Mouse (Mus musculus): ENCODE data around the gene Otud3. TPM values are rescaled to one million over a fixed set of nuclear protein-coding genes. Genes with fewer than 3 reads are reported as not detected.

Otud3 gene
- total RNA-seq, 2 experiments from 2014 or later: 12.5 to 12.8 TPM

- intact Hi-C loops (cut with DNase I): loop anchor here (10.0 kb wide), 1 partner anchor 152 kb away; no protein-coding TSS in a partner anchor
- DNase-seq: peak; percentile 75
Measured at GRCm38 (mm10) chr4:138856491-138856890, 57.3 kb downstream of the Otud3 start.

DNA sequence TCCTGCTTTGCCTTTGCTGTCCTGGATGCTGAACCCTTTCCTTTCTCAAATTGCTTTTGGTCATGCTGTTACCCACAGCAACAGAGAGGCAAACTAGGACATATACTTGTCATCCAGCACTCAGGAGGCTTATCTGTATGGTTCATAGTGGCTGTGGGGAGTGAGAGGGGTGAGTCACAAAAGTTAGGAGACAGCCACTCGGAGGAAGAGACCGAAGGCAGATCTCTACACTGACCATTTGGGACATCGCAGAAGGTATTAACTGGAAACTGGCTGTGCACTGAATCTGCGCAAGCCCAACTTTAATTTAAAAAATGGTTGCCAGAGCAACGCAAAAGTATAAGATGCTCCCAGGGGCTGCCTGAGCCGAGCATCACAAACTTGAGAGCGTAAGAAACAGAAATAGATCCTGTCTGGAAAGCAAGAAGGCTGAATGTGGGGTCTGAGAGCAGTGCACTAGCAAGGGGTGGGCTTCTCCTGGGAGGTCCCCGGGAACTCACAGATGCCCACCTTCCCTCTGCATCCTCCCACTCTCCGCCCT, 58.6 kb downstream of the Otud3 start:
- intact Hi-C loops (cut with DNase I): loop anchor here (10.0 kb wide), 1 partner anchor 150 kb away; no protein-coding TSS in a partner anchor
- no peak for DNase-seq

GRCm38 (mm10) chr4:138852961-138853360, 60.8 kb downstream of the Otud3 start:
- no peak for DNase-seq
- intact Hi-C loops (cut with DNase I): loop anchor here (10.0 kb wide), 1 partner anchor 148 kb away; no protein-coding TSS in a partner anchor

- intact Hi-C loops (cut with DNase I): loop anchor here (2.0 to 10.0 kb wide), 3 partner anchors 105 to 405 kb away; no protein-coding TSS in a partner anchor
- DNase-seq: peak; percentile 77
Measured at GRCm38 (mm10) chr4:138851463-138851862, 62.3 kb downstream of the Otud3 start.

Other genes starting within 250 kb of the Otud3 start
- under 1 TPM in 1 of 2 experiments, not detected in 1; 0.10 TPM for gene Pla2g2c, start 189.2 kb downstream of the Otud3 start, total RNA-seq (2021)
- gene Ubxn10, start 176.8 kb downstream of the Otud3 start, total RNA-seq (2021): 1 to 10 TPM; 1.4 to 1.7 TPM
- not detected for gene Pla2g2f, start 156.3 kb downstream of the Otud3 start, total RNA-seq (2021)
- gene Pla2g2d, start 138.2 kb downstream of the Otud3 start, total RNA-seq (2021): not detected
- gene Pla2g5, start 50.5 kb downstream of the Otud3 start, total RNA-seq (2021): 1 to 10 TPM; 2.4 TPM
- gene Gm13030, start 40.0 kb downstream of the Otud3 start, total RNA-seq (2021): not detected
- not detected for gene Pla2g2e, start 36.0 kb downstream of the Otud3 start, total RNA-seq (2021)
- gene Rnf186, start 53.2 kb upstream of the Otud3 start, total RNA-seq (2021): not detected
- 1 to 10 TPM in 1 of 2 experiments, under 1 TPM in 1; 0.74 to 1.4 TPM for gene Tmco4, start 58.9 kb upstream of the Otud3 start, total RNA-seq (2021)
- gene Htr6, start 161.6 kb upstream of the Otud3 start, total RNA-seq (2021): 1 to 10 TPM; 4.1 to 5.1 TPM
- gene Nbl1, start 179.0 kb upstream of the Otud3 start, total RNA-seq (2021): 10 to 100 TPM; 32.8 to 38.3 TPM
- 100 to 1,000 TPM; 184 TPM for gene Minos1, start 217.2 kb upstream of the Otud3 start, total RNA-seq (2021)

Measured in left cerebral cortex, postnatal 4 days (tissue).